Mouse (Mus musculus) heart, embryonic 12.5 days (tissue): Measurements from ENCODE around the gene Rad51b. TPM values are rescaled to one million over a fixed set of nuclear protein-coding genes. Genes with fewer than 3 reads are reported as not detected.

Experiments
- ATAC-seq: fragments of 200-750 bp; cut with Nextera tagmentation; 2 replicates; pipeline ENCODE4 v1.8.0; 2017; ENCODE audit warnings: moderate TSS enrichment, moderate library complexity; ENCODE audit not compliant: insufficient number of reproducible peaks, low FRiP score
- H3K27ac ChIP-seq: fragments of 300-500 bp; sonication (generic); 2 replicates; pipeline ENCODE4 v1.5.1; 2016; ENCODE audit warnings: mild to moderate bottlenecking, moderate library complexity; ENCODE audit not compliant: poor library complexity, severe bottlenecking
- H3K27me3 ChIP-seq: fragments of 300-500 bp; sonication (generic); replicated peaks from 2 replicates; pipeline ENCODE4 v1.6.1; 2016; ENCODE audit warnings: mild to moderate bottlenecking, moderate library complexity
- H3K36me3 ChIP-seq: fragments of 300-500 bp; sonication (generic); 2 replicates; pipeline ENCODE4 v1.6.1; 2016; ENCODE audit warnings: mild to moderate bottlenecking, moderate library complexity
- H3K4me1 ChIP-seq: fragments of 300-500 bp; sonication (generic); replicated peaks from 2 replicates; pipeline ENCODE4 v1.6.1; 2016; ENCODE audit warnings: mild to moderate bottlenecking
- H3K4me2 ChIP-seq: fragments of 300-500 bp; sonication (generic); 2 replicates; pipeline ENCODE4 v1.6.1; 2016; ENCODE audit warnings: mild to moderate bottlenecking, moderate library complexity
- H3K4me3 ChIP-seq: fragments of 300-500 bp; sonication (generic); 2 replicates; pipeline ENCODE4 v1.5.1; 2016; ENCODE audit warnings: mild to moderate bottlenecking
- H3K9ac ChIP-seq: fragments of 300-500 bp; sonication (generic); 2 replicates; pipeline ENCODE4 v1.6.1; 2016; ENCODE audit warnings: mild to moderate bottlenecking, moderate library complexity
- H3K9me3 ChIP-seq: fragments of 300-500 bp; sonication (generic); replicated peaks from 2 replicates; pipeline ENCODE4 v1.6.1; 2016; ENCODE audit warnings: mild to moderate bottlenecking, moderate library complexity
- whole genome bisulfite sequencing: fragments of 180-500 bp; shearing (Covaris S2); methylation state at CpG from one replicate; pipeline ENCODE4 v1.1.7; 2016; 5-methylcytosine and 5-hydroxymethylcytosine counted together
- polyA plus RNA-seq: library from polyadenylated mRNA; unstranded; fragments of >200 nt; fragmentation: Nextera tagmentation; extraction: Ambion mirVana; gene quantifications from 2 replicates; pipeline ENCODE4 v1.2.1, GENCODE M21; 2016

The Rad51b gene
- polyA plus RNA-seq, 1 experiment from 2014 or later: 4.6 TPM

- Histone ChIP-seq H3K4me1 (no peaks in the 10 kb centered on the region), H3K4me2 (no peak overlapping the region), H3K4me3 (no peak overlapping the region), H3K27me3 (no peaks in the 10 kb centered on the region), H3K36me3 (no peaks in the 10 kb centered on the region), H3K27ac (no peak overlapping the region), H3K9me3 (no peaks in the 10 kb centered on the region), H3K9ac (no peak overlapping the region)
- WGBS: 81% methylated on average over 6 of the region's 6 CpGs
- ATAC-seq: no peak
Observed at GRCm38 (mm10) chr12:79584556-79585307, 287.6 kb downstream of the Rad51b start.

- Histone ChIP-seq H3K4me3 (no peak overlapping the region), H3K9ac (no peak overlapping the region), H3K4me1 (no peaks in the 10 kb centered on the region), H3K36me3 (no peaks in the 10 kb centered on the region), H3K27me3 (no peaks in the 10 kb centered on the region), H3K9me3 (no peaks in the 10 kb centered on the region), H3K4me2 (no peak overlapping the region), H3K27ac (no peak overlapping the region)
- ATAC-seq: no peak
- 82% methylated on average over 2 of the region's 2 CpGs for WGBS
Observed at GRCm38 (mm10) chr12:79585336-79585735, 288.3 kb downstream of the Rad51b start.

- Histone ChIP-seq H3K4me2 (no peak overlapping the region), H3K9ac (no peak overlapping the region), H3K27ac (no peak overlapping the region), H3K4me3 (no peak overlapping the region), H3K9me3 (no peaks in the 10 kb centered on the region), H3K36me3 (no peaks in the 10 kb centered on the region), H3K27me3 (no peaks in the 10 kb centered on the region), H3K4me1 (no peaks in the 10 kb centered on the region)
- ATAC-seq: no peak
- WGBS: 82% methylated on average over 4 of the region's 4 CpGs
Observed at GRCm38 (mm10) chr12:79588831-79589230, 291.7 kb downstream of the Rad51b start.

GRCm38 (mm10) chr12:79592206-79592605 lies 295.1 kb downstream of the Rad51b start:
- H3K9ac ChIP-seq: no peak overlapping the region
- H3K27me3 ChIP-seq: no peaks in the 10 kb centered on the region
- WGBS: 60% methylated on average over 4 of the region's 4 CpGs
- no peak overlapping the region for H3K4me3 ChIP-seq
- no peak overlapping the region for H3K4me2 ChIP-seq
- H3K36me3 ChIP-seq: no peaks in the 10 kb centered on the region
- H3K9me3 ChIP-seq: no peaks in the 10 kb centered on the region
- H3K4me1 ChIP-seq: 0 out of 2 replicates have a peak, but pooled peaks cover 2% of the 10 kb centered on the region
- ATAC-seq: no peak
- H3K27ac ChIP-seq: no peak overlapping the region

GRCm38 (mm10) chr12:79596842-79597241 lies 299.8 kb downstream of the Rad51b start:
- no peak overlapping the region for H3K4me2 ChIP-seq
- peaks cover 23% of the 10 kb centered on the region for H3K4me1 ChIP-seq
- H3K27ac ChIP-seq: no peak overlapping the region
- no peaks in the 10 kb centered on the region for H3K9me3 ChIP-seq
- no peaks in the 10 kb centered on the region for H3K27me3 ChIP-seq
- ATAC-seq: no peak
- H3K4me3 ChIP-seq: no peak overlapping the region
- no peak overlapping the region for H3K9ac ChIP-seq
- H3K36me3 ChIP-seq: no peaks in the 10 kb centered on the region

GRCm38 (mm10) chr12:79597351-79597750 lies 300.3 kb downstream of the Rad51b start:
- peaks cover 23% of the 10 kb centered on the region for H3K4me1 ChIP-seq
- H3K4me3 ChIP-seq: no peak overlapping the region
- no peaks in the 10 kb centered on the region for H3K27me3 ChIP-seq
- H3K4me2 ChIP-seq: no peak overlapping the region
- H3K9ac ChIP-seq: no peak overlapping the region
- ATAC-seq: no peak
- WGBS: 83% methylated on average over 2 of the region's 2 CpGs
- H3K36me3 ChIP-seq: no peaks in the 10 kb centered on the region
- H3K27ac ChIP-seq: no peak overlapping the region
- no peaks in the 10 kb centered on the region for H3K9me3 ChIP-seq

GRCm38 (mm10) chr12:79597786-79598185 lies 300.7 kb downstream of the Rad51b start:
- no peak for ATAC-seq
- Histone ChIP-seq H3K9ac (no peak overlapping the region), H3K27me3 (no peaks in the 10 kb centered on the region), H3K27ac (peak overlapping the region; percentile 90), H3K9me3 (no peaks in the 10 kb centered on the region), H3K36me3 (no peaks in the 10 kb centered on the region), H3K4me1 (peaks cover 23% of the 10 kb centered on the region), H3K4me2 (no peak overlapping the region), H3K4me3 (no peak overlapping the region)
- WGBS: 81% methylated on average over 2 of the region's 2 CpGs

GRCm38 (mm10) chr12:79598496-79598895 lies 301.4 kb downstream of the Rad51b start:
- Histone ChIP-seq H3K4me1 (peaks cover 23% of the 10 kb centered on the region), H3K9ac (no peak overlapping the region), H3K9me3 (no peaks in the 10 kb centered on the region), H3K4me2 (no peak overlapping the region), H3K36me3 (no peaks in the 10 kb centered on the region), H3K27ac (peak overlapping the region; percentile 90), H3K4me3 (no peak overlapping the region), H3K27me3 (no peaks in the 10 kb centered on the region)
- WGBS: 27% methylated on average over 4 of the region's 4 CpGs
- peak; percentile 68; the same call in 1 of the 2 replicates for ATAC-seq

GRCm38 (mm10) chr12:79598901-79599300 lies 301.8 kb downstream of the Rad51b start:
- ATAC-seq: no peak
- peak overlapping the region; percentile 90 for H3K27ac ChIP-seq
- H3K4me1 ChIP-seq: peaks cover 23% of the 10 kb centered on the region
- H3K27me3 ChIP-seq: no peaks in the 10 kb centered on the region
- no peak overlapping the region for H3K4me3 ChIP-seq
- no peaks in the 10 kb centered on the region for H3K36me3 ChIP-seq
- 55% methylated on average over 2 of the region's 2 CpGs for WGBS
- no peaks in the 10 kb centered on the region for H3K9me3 ChIP-seq
- no peak overlapping the region for H3K4me2 ChIP-seq
- no peak overlapping the region for H3K9ac ChIP-seq

GRCm38 (mm10) chr12:79600149-79600769 lies 303.2 kb downstream of the Rad51b start:
- H3K36me3 ChIP-seq: no peaks in the 10 kb centered on the region
- H3K9me3 ChIP-seq: no peaks in the 10 kb centered on the region
- H3K9ac ChIP-seq: no peak overlapping the region
- H3K4me3 ChIP-seq: no peak overlapping the region
- peaks cover 23% of the 10 kb centered on the region for H3K4me1 ChIP-seq
- H3K27ac ChIP-seq: peak overlapping the region; percentile 60; the same call in 1 of the 2 replicates
- no peak overlapping the region for H3K4me2 ChIP-seq
- ATAC-seq: no peak
- 72% methylated on average over 11 of the region's 11 CpGs for WGBS
- H3K27me3 ChIP-seq: no peaks in the 10 kb centered on the region

- Histone ChIP-seq H3K27ac (no peak overlapping the region), H3K4me3 (no peak overlapping the region), H3K9me3 (no peaks in the 10 kb centered on the region), H3K9ac (no peak overlapping the region), H3K4me1 (peaks cover 26% of the 10 kb centered on the region), H3K36me3 (no peaks in the 10 kb centered on the region), H3K27me3 (no peaks in the 10 kb centered on the region), H3K4me2 (no peak overlapping the region)
- no peak for ATAC-seq
- 88% methylated on average over 3 of the region's 3 CpGs for WGBS
Observed at GRCm38 (mm10) chr12:79602641-79603040, 305.6 kb downstream of the Rad51b start.
